Mouse (Mus musculus): ENCODE data around the gene Olfr373. TPM values are rescaled to one million over a fixed set of nuclear protein-coding genes. Genes with fewer than 3 reads are reported as not detected.
"Not testable (repeated sequence)": the region's sequence is repeated elsewhere in the genome, so short reads cannot be mapped to it uniquely, and the experiment has no call there.

Olfr373 gene
- not detected for total RNA-seq (2021)
- long read RNA-seq, experiment 1, result 0 reads
- long read RNA-seq, experiment 2, result 0 reads

DNA sequence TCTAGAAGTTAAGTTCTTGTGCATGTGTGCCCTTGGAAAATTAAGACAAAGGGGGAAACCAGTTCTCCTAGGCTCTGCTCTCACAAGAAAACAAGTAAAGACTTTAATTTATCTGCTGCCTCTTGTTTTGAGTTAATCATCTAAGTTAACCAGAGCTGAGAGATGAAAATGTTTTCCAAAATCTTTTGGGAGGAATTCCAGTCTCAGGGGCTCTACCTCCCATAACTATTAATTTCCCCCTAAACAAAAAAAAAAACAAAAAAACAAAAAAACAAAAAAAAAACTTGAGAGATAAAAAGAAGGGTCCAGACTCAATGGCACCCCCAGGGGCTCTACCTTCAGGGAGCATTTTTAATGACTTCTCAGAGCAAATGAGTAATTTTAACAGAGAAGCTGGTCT is at the start of gene Olfr373:
Gene Olfr373 (plus strand): TSS at position 301 of the 400 bp plus-strand sequence.
- DNase-seq; intact Hi-C loops (cut with DNase I): not testable (repeated sequence)

DNA sequence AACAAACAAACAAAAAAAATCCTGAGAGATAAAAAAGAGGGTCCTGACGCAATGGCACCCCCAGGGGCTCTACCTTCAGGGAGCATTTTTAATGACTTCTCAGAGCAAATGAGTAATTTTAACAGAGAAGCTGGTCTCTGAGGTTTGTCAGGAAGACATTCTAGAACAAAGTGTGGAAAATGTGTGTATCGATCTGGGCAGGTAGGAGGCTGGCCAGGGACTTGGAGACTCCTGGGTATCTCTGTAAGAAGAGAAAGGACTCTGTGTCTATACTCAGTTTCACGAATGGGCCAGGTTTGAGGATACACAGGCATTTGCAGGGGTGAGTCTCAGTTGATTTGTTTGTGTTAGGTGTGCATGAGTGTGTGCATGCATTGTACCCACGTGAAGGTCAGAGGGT is 42.1 kb upstream of the Olfr373 start, which contains the start of gene Olfr372:
Gene Olfr372 (plus strand): TSS at position 301 of the 400 bp plus-strand sequence.
- intact Hi-C loops (cut with DNase I); DNase-seq: not testable (repeated sequence)

DNA sequence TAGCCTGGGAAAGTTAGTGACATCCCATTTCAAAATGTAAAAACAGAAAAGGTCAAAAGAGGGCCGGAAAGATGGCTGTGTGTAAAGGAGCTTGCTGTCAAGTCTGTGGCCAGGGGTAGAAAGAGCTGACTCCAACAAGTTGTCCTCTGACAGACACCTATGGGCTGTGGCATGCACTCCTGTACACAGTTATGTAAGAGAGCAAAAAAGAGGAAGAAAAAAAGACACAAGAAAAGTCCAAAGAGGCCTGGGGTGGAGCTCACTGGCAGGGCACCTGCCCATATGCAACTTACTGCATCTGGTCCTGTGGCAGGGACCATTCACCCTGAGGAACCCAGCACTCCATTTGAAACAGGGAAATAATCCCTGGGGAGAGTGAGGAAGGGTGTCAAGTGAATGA is 40.5 kb upstream of the Olfr373 start:
- DNase-seq, result no peak
- intact Hi-C loops (cut with DNase I), result no loop called here

DNA sequence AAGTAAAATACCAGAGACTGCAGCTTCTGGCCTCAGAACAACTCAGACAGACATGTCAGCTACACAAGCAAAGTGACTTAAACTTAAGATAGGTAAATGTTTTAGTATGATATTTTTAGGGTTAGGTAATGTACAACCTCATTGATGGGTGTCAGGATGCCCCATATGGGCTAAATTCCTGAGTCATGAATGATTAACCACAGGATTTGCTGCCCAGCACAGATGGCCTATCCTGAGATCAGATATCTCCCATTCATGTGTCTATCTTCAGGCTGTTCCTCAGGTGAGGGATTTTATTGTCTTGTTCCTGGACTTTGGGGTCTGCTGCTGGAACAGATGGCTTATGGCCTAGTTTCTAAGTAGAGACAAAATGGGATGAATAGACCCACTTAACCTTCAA is 28.3 kb upstream of the Olfr373 start:
- intact Hi-C loops (cut with DNase I); DNase-seq: not testable (repeated sequence)

DNA sequence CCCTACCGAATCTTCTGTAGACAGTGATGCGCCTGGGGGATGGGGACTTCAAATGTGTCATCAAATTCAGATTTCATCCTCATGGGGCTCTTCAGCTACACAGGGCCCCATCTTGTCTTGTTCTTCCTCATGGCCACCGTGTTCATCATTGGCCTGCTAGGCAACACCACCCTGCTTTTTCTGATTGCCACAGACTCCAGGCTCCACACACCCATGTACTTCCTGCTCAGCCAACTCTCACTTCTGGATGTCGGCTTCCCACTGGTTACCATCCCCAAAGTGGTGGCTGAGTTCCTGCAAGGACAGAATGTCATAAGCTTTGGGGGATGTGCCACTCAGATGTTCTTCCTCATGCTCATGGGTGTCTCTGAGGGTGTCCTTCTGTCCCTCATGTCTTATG is 25.3 kb upstream of the Olfr373 start:
- intact Hi-C loops (cut with DNase I); DNase-seq: not testable (repeated sequence)

DNA sequence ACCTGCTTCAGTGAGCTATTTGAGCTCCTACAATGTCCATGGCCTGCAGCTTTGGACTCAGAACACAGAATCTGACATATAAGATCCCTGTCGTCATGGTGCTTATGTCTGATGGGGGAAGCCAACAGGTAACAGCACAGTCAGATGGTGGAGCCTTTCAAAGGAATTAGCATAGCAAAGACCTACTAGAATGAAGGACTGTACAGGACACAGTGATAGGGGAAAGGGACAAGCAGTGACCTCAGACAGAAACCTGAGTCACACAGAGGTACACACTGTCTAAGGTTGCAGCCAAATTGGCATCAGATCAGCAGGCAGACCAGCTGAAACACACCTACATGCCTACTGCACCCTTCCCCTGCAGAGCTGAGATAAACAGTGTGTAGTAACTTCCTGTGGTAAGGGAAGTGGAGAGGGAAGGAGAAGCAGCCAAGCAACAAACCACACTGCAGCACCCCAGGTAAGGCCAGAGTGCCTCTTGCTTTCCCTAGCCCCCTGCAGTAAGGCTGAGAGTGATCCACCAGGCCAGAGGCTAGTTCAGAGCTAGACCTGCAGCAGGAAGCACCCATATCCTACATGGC is 16.1 kb upstream of the Olfr373 start:
- intact Hi-C loops (cut with DNase I), result not testable (repeated sequence)

DNA sequence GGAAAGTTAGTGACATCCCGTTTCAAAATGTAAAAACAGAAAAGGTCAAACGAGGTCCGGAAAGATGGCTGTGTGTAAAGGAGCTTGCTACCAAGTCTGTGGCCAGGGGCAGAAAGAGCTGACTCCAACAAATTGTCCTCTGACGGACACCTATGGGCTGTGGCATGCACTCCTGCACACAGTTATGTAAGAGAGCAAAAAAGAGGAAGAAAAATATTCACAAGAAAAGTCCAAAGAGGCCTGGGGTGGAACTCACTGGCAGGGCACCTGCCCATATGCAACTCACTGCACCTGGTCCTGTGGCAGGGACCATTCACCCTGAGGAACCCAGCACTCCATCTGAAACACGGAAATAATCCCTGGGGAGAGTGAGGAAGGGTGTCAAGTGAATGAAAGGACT is 1.8 kb downstream of the Olfr373 start:
- DNase-seq, result no peak
- intact Hi-C loops (cut with DNase I), result no loop called here

More for the DNA sequence above, 16.1 kb upstream of the Olfr373 start:
- DNase-seq, result not testable (repeated sequence)

DNA sequence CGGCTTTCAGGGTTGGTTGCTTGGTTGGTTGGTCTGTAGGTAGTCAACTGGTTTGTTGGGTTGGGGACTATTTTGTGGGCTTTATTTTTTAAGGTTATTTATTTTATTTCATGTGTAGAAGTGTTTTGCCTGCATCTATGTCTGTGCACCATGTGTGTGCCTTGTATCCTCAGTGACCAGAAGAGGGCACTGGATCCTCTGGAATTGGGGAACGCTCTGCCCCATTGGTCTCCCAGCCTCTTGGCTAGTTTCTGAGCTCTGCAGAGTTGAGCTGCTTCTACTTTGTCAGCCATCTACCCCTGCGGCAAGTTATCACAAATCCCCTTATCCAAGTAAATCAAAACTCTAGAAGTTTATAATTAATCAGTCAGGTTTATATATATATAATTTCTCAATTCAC is 4.6 kb downstream of the Olfr373 start:
- DNase-seq; intact Hi-C loops (cut with DNase I): not testable (repeated sequence)

DNA sequence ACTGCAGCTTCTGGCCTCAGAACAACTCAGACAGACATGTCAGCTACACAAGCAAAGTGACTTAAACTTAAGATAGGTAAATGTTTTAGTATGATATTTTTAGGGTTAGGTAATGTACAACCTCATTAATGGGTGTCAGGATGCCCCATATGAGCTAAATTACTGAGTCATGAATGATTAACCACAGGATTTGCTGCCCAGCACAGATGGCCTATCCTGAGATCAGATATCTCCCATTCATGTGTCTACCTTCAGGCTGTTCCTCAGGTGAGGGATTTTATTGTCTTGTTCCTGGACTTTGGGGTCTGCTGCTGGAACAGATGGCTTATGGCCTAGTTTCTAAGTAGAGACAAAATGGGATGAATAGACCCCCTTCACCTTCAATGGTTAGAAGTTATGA is 13.7 kb downstream of the Olfr373 start:
- DNase-seq; intact Hi-C loops (cut with DNase I): not testable (repeated sequence)

DNA sequence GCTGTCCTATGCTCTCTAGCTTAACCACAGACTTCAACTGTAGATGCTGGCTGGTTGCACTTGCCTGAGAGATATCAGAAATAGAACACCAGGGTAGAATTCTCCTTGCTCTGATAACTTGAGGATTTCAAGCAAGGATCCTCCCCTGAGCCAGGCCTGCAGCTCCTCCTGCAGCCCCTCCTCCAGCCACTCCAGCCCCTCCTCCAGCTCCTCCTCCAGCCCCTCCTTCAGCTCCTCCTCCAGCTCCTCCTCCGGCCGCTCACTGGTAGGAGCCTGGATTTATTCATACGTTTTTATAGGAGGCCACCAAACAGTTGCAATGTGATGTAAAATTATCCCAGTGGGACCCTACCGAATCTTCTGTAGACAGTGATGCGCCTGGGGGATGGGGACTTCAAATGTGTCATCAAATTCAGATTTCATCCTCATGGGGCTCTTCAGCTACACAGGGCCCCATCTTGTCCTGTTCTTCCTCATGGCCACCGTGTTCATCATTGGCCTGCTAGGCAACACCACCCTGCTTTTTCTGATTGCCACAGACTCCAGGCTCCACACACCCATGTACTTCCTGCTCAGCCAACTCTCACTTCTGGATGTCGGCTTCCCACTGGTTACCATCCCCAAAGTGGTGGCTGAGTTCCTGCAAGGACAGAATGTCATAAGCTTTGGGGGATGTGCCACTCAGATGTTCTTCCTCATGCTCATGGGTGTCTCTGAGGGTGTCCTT is 16.6 kb downstream of the Olfr373 start:
- DNase-seq, result not testable (repeated sequence)
- intact Hi-C loops (cut with DNase I), result loop anchor here (2.0 kb wide), 1 partner anchor 97 kb away; no protein-coding TSS in a partner anchor

DNA sequence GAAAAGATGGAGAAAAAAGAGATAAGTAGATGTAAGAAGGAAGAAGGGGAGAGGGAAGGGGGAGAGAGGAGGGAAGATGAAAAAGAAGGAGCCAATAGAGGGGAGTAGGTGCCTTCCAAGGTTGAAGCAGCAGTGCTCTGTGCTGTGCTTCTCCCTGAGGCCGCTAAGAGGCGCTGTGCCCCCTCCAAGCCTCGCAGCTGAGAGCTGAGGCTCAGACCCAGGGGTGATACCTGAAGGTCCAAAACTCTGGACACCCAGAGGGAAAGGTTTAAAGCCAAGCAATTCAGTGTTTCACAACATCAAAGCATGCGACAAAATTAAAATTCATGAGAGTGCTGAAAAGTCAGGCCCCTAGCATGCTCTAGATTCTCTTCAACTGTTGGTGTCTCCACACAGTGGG is 22.2 kb downstream of the Olfr373 start:
- intact Hi-C loops (cut with DNase I), result no loop called here
- no peak for DNase-seq

DNA sequence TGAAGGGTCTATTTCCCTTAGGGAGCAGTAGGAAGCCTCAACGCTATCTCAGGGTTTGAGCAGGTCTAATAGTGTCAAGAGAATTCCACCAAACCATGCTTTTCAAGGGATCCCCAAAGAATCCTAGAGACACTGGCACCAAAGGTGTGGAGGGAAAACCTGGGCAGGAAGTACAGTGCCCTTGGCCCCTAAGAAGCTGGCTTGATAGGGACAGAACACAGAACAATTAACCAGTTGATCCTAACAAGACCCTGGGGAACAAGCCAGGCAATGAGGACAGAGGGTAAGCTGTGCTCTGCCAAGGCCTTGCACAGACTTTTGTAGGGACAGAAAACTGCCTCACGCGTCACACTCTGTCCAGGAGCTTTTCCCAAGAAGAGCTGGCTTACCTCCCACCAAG is 23.8 kb downstream of the Olfr373 start, which contains the start of gene Olfr374:
Gene Olfr374 (plus strand): TSS at position 301 of the 400 bp plus-strand sequence.
- no peak for DNase-seq
- intact Hi-C loops (cut with DNase I), result no loop called here

DNA sequence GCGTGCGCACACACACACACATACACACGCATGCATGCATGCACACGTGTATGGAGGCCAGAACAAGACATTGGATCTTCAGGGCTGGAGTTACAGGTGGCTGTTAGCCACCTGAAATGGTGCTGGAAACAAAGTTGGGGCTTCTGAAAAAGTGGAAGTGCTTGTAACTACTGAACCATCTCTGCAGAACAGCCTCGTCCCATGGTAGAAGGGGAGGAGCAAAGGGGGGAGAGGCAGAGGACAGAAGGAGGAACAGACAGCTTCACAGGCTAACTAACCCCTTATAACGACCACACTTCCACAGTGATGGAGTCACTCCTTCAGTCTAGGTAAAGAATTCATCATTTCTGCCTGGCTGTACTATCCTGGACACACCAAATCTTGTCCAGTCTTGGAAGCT is 27.9 kb downstream of the Olfr373 start:
- intact Hi-C loops (cut with DNase I), result no loop called here
- DNase-seq, result no peak

DNA sequence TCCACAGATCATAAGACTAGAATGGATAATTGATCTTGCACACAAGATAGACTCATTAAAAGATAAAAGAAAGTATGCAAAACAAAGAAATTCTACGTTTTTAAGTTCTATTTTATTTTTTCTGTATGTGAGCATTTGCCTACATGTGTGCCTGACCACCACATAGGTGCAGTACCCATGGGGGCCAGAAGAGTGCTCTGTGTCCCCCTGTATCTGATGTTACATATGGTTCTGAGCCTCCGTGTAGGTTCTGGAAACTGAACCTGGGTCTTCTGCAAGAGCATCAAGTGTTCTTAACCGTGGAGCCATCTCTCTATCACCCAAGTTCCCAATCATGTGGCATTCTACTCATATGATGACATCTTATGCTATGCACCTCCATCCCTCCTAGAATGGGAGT is 29.5 kb downstream of the Olfr373 start:
- no peak for DNase-seq
- intact Hi-C loops (cut with DNase I), result no loop called here

DNA sequence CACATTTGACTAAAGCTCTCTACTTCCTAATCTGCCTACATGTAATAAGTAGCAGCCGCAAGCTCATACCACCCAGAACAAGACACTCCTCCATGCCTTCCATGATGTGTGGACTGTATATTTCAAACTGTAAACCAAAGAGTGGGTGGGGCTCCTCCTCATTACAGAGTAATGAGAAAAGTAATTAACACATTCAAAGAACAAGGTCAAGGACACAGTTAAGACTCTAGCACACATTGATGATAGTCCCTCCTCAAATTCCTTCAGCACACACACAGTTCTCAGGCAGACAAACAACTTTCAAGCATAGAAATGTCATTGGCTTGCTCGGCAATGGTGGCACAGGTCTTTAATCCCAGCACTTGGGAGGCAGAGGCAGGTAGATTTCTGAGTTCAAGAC is 32.2 kb downstream of the Olfr373 start:
- DNase-seq, result no peak
- intact Hi-C loops (cut with DNase I), result no loop called here

DNA sequence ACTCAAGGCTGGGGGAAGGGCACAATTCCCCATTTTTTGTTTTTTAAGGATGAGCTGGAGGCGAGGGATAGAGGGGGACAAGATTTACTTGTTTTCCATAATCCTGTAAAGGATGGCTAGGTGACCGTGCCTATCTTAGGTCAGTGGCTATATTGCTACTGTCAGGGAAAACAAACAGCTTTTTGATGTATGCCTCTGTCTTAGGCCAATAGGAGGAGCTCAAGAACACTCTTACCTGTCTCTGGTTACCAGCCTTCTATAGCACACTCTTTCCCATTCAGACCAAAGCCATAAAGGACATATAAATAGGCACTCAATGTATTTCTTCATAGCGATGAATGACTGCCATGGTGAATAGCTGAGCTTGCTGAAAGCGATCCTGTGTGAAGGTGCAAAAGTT is 35.6 kb downstream of the Olfr373 start:
- intact Hi-C loops (cut with DNase I), result no loop called here
- no peak for DNase-seq

DNA sequence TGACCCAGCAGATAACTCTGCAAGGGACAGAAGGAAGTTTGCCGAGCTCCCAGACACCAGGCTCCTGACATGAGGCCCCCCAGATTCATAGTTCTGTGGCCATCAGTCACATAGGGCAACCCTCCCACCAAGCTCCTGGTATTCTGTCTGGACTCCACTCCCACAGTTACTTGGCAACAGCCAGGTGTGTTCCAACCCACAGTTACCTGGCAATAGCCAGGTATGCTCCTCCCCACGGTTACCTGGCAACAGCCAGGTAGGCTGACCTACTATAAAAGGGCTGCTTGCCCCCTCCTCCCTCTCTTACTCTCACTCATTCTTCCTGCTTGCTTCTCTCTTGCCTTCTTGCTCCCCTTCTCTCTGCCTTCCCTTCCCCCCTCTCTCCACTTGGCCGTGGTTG is 38.5 kb downstream of the Olfr373 start:
- DNase-seq, result not testable (repeated sequence)
- intact Hi-C loops (cut with DNase I), result loop anchor here (5.0 kb wide), 1 partner anchor 419 kb away; the partner anchor contains the start of gene B3gnt3

DNA sequence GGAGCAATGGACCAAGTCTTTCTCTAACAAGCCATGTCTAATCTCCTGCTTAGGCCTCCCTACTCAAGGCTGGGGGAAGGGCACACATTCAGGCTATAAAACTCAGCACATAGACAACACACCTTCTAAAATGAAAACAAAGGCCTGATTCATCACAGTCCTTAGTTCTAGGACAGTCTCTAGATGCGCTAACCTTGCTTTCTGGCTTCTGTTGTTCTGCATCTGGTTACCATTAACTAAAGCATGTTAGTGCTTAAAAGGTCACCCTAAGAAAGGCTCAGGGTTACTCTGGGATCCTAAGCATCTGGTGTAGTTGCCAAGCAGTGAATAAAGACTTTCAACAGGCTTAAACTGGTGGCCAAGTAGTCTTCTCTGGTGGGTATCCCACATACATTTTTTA is 39.0 kb downstream of the Olfr373 start:
- DNase-seq, result no peak
- intact Hi-C loops (cut with DNase I), result loop anchor here (5.0 kb wide), 1 partner anchor 420 kb away; the partner anchor contains the start of gene B3gnt3

DNA sequence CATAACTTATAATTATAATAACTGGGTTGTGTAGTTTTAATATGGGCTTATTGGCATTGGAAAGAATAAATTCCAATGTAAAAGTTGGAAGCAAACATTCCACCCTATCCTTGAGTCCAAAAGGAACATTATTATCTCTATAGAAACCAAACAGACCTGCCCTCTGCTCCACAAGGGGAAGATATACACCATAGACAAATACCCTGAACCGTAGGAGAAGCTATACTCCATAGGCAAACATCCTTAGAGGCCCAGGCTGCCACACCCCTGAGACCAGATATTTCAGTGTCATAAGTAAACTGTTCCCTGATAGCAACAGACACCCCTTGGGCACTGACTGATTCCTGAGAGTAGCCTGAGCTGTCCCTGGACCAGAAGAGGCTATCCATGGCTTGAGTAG is 44.9 kb downstream of the Olfr373 start:
- DNase-seq, result no peak
- intact Hi-C loops (cut with DNase I), result no loop called here

DNA sequence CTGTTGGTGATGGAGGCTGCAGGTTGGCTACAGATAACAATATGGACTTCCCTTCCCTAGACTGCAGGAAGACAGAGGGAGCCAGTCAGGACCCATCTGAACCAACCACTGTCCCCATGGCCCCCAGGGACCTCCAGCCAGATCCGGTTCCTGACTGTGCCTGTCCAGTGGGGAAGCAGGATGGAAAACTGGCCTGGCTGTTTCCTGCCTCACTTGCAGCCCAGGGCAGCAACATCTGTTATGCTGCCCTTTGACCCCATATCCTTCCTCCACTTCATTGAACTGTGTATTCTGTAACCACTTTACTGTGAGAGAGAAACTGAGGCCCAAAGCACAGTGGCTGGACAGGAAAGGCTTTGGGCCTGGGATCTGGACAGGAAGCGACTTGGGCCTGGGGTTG is 48.3 kb downstream of the Olfr373 start:
- DNase-seq, result no peak
- intact Hi-C loops (cut with DNase I), result no loop called here

DNA sequence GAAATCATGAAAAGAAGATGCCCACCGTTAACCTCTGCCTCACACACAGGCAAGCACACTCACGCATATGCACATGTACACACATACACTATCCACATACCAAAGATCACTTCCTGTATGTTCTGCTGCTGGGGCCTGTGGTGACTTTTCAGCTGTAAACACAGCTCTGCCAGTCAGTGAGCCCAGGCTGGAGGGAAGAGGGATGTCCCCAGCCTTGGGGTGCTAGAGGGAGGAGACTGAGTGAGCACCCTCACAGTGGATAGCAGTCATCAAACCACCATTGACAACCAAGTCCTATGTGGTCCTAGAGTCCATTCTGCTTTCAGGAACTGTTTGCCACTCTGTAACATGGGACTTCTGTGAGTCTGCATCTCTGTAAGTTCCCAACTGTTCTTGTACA is 48.9 kb downstream of the Olfr373 start:
- intact Hi-C loops (cut with DNase I), result no loop called here

DNA sequence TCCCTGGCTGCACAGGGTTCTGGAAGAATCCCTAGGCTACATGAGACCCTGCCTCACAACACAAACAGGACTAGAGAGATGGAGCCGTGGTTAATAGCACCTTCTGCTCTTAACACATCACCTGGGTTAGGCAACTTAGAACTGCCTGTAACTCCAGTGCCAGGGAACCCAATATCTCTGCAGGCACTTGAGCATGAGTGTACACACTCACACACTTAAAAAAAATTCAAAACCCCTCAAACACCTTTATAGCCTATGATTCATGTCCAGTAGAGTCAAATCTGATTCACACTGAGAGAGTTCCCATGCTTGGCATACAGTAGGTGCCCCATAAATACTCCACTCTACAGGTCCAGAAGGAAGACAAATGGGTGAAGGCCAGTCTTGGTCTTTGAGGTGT is 49.4 kb downstream of the Olfr373 start:
- intact Hi-C loops (cut with DNase I), result no loop called here
- DNase-seq, result no peak

More for the DNA sequence above, 48.9 kb downstream of the Olfr373 start:
- DNase-seq, result no peak
